Mouse (Mus musculus) liver, postnatal 0 days (tissue): ENCODE results near the gene Clnk. TPM values are rescaled to one million over a fixed set of nuclear protein-coding genes. Genes with fewer than 3 reads are reported as not detected.

ENCODE experiments used
- ATAC-seq: fragments of 200-750 bp; cut with Nextera tagmentation; 2 replicates; pipeline ENCODE4 v1.8.0; 2017; ENCODE audit warnings: mild to moderate bottlenecking, moderate library complexity
- DNase-seq: peaks from one replicate; pipeline ENCODE4 v3.0.0-alpha.2; 2016
- H3K27ac ChIP-seq: fragments of 300-500 bp; sonication (generic); 2 replicates; pipeline ENCODE4 v1.5.1; 2014; ENCODE audit warnings: antibody characterized with exemption, moderate library complexity, mild to moderate bottlenecking, low read depth
- H3K27me3 ChIP-seq: fragments of 300-500 bp; sonication (generic); 2 replicates; pipeline ENCODE4 v1.6.1; 2014; ENCODE audit warnings: low read length, control low read depth, mixed read lengths; ENCODE audit not compliant: insufficient read depth
- H3K36me3 ChIP-seq: fragments of 300-500 bp; sonication (generic); replicated peaks from 2 replicates; pipeline ENCODE4 v1.6.1; 2014; ENCODE audit warnings: mild to moderate bottlenecking, control low read depth, low read length, moderate library complexity, mixed read lengths; ENCODE audit not compliant: insufficient read depth
- H3K4me1 ChIP-seq: fragments of 300-500 bp; sonication (generic); 2 replicates; pipeline ENCODE4 v1.6.1; 2014; ENCODE audit warnings: antibody characterized with exemption, mild to moderate bottlenecking, control low read depth; ENCODE audit not compliant: insufficient read depth
- H3K4me2 ChIP-seq: fragments of 300-500 bp; sonication (generic); 2 replicates; pipeline ENCODE4 v1.6.1; 2014; ENCODE audit warnings: low read depth, mild to moderate bottlenecking, low read length, moderate library complexity, mixed read lengths
- H3K4me3 ChIP-seq: fragments of 300-500 bp; sonication (generic); 2 replicates; pipeline ENCODE4 v1.5.1; 2014; ENCODE audit warnings: low read depth, low read length
- H3K9ac ChIP-seq: fragments of 300-500 bp; sonication (generic); replicated peaks from 2 replicates; pipeline ENCODE4 v1.6.1; 2014; ENCODE audit warnings: mild to moderate bottlenecking, moderate library complexity
- H3K9me3 ChIP-seq: fragments of 300-500 bp; sonication (generic); 2 replicates; pipeline ENCODE4 v1.6.1; 2016; ENCODE audit warnings: mild to moderate bottlenecking, control low read depth, low read length, mixed read lengths
- CTCF ChIP-seq: sonication (generic); IDR thresholded peaks from 2 replicates; pipeline ENCODE4 v1.5.1; 2016; ENCODE audit warnings: antibody characterized with exemption, low read depth
- EP300 ChIP-seq: IDR thresholded peaks from 2 replicates; pipeline ENCODE4 v1.6.1; 2016; ENCODE audit warnings: antibody characterized with exemption, low read depth, mild to moderate bottlenecking
- WGBS: fragments of 180-500 bp; shearing (Covaris S2); extraction: QIAGEN DNeasy Blood & Tissue Kit; methylation state at CpG from one replicate; pipeline ENCODE4 v1.1.7; 2014; ENCODE audit not compliant: insufficient replicate concordance; 5-methylcytosine and 5-hydroxymethylcytosine counted together
- polyA plus RNA-seq: library from polyadenylated mRNA; unstranded; fragments of >200 nt; fragmentation: Nextera tagmentation; extraction: Ambion mirVana; gene quantifications from 2 replicates; pipeline ENCODE4 v1.2.1, GENCODE M21; 2015

Clnk gene
- polyA plus RNA-seq, 1 experiment from 2014 or later: 0.12 TPM

GRCm38 (mm10) chr5:38812386-38812785, 64.2 kb downstream of the Clnk start:
- WGBS: 59% methylated on average over 7 of the region's 7 CpGs
- Histone ChIP-seq H3K4me3 (no peak overlapping the region), H3K9ac (no peak overlapping the region), H3K27me3 (no peaks in the 10 kb centered on the region), H3K4me2 (no peak overlapping the region), H3K27ac (no peak overlapping the region), H3K4me1 (no peaks in the 10 kb centered on the region), H3K36me3 (no peaks in the 10 kb centered on the region), H3K9me3 (no peaks in the 10 kb centered on the region)
- DNase-seq: no peak
- ATAC-seq: no peak
- TF ChIP-seq EP300 (no peak), CTCF (no peak)

GRCm38 (mm10) chr5:38798910-38799309, 77.7 kb downstream of the Clnk start:
- H3K27ac ChIP-seq: no peak overlapping the region
- H3K9ac ChIP-seq: no peak overlapping the region
- ATAC-seq (no peak), DNase-seq (no peak)
- no peaks in the 10 kb centered on the region for H3K36me3 ChIP-seq
- no peaks in the 10 kb centered on the region for H3K9me3 ChIP-seq
- no peaks in the 10 kb centered on the region for H3K27me3 ChIP-seq
- no peaks in the 10 kb centered on the region for H3K4me1 ChIP-seq
- TF ChIP-seq CTCF (no peak), EP300 (no peak)
- no peak overlapping the region for H3K4me2 ChIP-seq
- 80% methylated on average over 7 of the region's 7 CpGs for WGBS
- H3K4me3 ChIP-seq: no peak overlapping the region

- WGBS: 74% methylated on average over 11 of the region's 11 CpGs
- DNase-seq (no peak), ATAC-seq (no peak)
- Histone ChIP-seq H3K4me1 (no peaks in the 10 kb centered on the region), H3K27me3 (no peaks in the 10 kb centered on the region), H3K36me3 (no peaks in the 10 kb centered on the region), H3K4me2 (no peak overlapping the region), H3K9ac (no peak overlapping the region), H3K4me3 (no peak overlapping the region), H3K27ac (no peak overlapping the region), H3K9me3 (no peaks in the 10 kb centered on the region)
- TF ChIP-seq EP300: no peak
- no peak for TF ChIP-seq CTCF
Measured at GRCm38 (mm10) chr5:38795139-38795538, 81.5 kb downstream of the Clnk start.

GRCm38 (mm10) chr5:38791116-38791515, 85.5 kb downstream of the Clnk start:
- no peaks in the 10 kb centered on the region for H3K27me3 ChIP-seq
- H3K4me1 ChIP-seq: no peaks in the 10 kb centered on the region
- H3K9ac ChIP-seq: no peak overlapping the region
- H3K4me2 ChIP-seq: no peak overlapping the region
- no peak for ATAC-seq
- TF ChIP-seq EP300: no peak
- no peak for TF ChIP-seq CTCF
- 69% methylated on average over 2 of the region's 2 CpGs for WGBS
- H3K4me3 ChIP-seq: no peak overlapping the region
- no peaks in the 10 kb centered on the region for H3K9me3 ChIP-seq
- no peak overlapping the region for H3K27ac ChIP-seq
- no peaks in the 10 kb centered on the region for H3K36me3 ChIP-seq
- DNase-seq: no peak

- H3K4me2 ChIP-seq: no peak overlapping the region
- no peak overlapping the region for H3K4me3 ChIP-seq
- ATAC-seq (no peak), DNase-seq (no peak)
- H3K9ac ChIP-seq: no peak overlapping the region
- H3K36me3 ChIP-seq: no peaks in the 10 kb centered on the region
- H3K27ac ChIP-seq: no peak overlapping the region
- H3K9me3 ChIP-seq: no peaks in the 10 kb centered on the region
- no peaks in the 10 kb centered on the region for H3K4me1 ChIP-seq
- WGBS: 84% methylated on average over 5 of the region's 5 CpGs
- no peaks in the 10 kb centered on the region for H3K27me3 ChIP-seq
- TF ChIP-seq CTCF (no peak), EP300 (no peak)
Measured at GRCm38 (mm10) chr5:38788820-38789219, 87.8 kb downstream of the Clnk start.

- no peak for ATAC-seq
- no peaks in the 10 kb centered on the region for H3K4me1 ChIP-seq
- no peak for TF ChIP-seq CTCF
- no peak for TF ChIP-seq EP300
- DNase-seq: no peak
- H3K9ac ChIP-seq: no peak overlapping the region
- WGBS: 55% methylated on average over 15 of the region's 15 CpGs
- no peaks in the 10 kb centered on the region for H3K27me3 ChIP-seq
- H3K9me3 ChIP-seq: no peaks in the 10 kb centered on the region
- no peaks in the 10 kb centered on the region for H3K36me3 ChIP-seq
- no peak overlapping the region for H3K4me3 ChIP-seq
- no peak overlapping the region for H3K4me2 ChIP-seq
- no peak overlapping the region for H3K27ac ChIP-seq
Measured at GRCm38 (mm10) chr5:38787851-38788520, 88.6 kb downstream of the Clnk start.
